Mouse (Mus musculus): Measurements from ENCODE around the gene Wscd2.

DNA sequence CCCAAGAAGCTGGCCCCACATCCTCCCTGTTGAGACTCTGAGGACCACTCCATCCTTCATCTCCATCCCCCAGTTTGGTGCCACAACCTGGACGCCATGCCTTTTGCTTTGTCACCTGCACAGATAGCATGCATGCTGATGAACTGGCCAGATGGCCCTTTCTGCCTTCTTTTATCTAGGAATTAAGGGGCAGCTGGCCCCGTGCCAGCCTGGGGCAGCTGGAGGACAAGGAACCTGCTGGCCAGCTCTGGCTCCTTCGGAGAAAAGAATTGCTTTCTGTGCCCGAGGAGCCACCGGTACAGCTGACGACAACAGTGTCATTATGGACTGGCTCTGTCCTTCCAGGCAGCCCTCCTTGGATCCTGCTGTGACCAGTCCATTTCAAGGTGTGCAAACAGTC lies 32.9 kb upstream of the Wscd2 start:
- TF ChIP-seq CTCF (IDR thresholded peaks at IDR 0.05; ENCODE audit: insufficient read depth, low read length) (no peak), POLR2A (IDR thresholded peaks at IDR 0.05; ENCODE audit: borderline replicate concordance, extremely low read depth, low read depth, low read length) (no peak)
